Mouse (Mus musculus) midbrain, embryonic 11.5 days (tissue): ENCODE data around the gene L3hypdh. TPM values are rescaled to one million over a fixed set of nuclear protein-coding genes. Genes with fewer than 3 reads are reported as not detected.

ENCODE experiments used
- ATAC-seq: fragments of 200-750 bp; cut with Nextera tagmentation; 2 replicates; pipeline ENCODE4 v1.8.0; 2017; ENCODE audit warnings: moderate TSS enrichment, moderate library complexity; ENCODE audit not compliant: low FRiP score
- DNase-seq: peaks from one replicate; pipeline ENCODE4 v3.0.0; 2015; ENCODE audit warnings: low spot score; ENCODE audit errors: missing footprints
- H3K27ac ChIP-seq: fragments of 300-500 bp; sonication (generic); 2 replicates; pipeline ENCODE4 v1.5.1; 2014; ENCODE audit warnings: low read depth, low read length
- H3K27me3 ChIP-seq: fragments of 300-500 bp; sonication (generic); 2 replicates; pipeline ENCODE4 v1.6.1; 2014; ENCODE audit warnings: mild to moderate bottlenecking, low read length, moderate library complexity, mixed read lengths; ENCODE audit not compliant: control insufficient read depth, insufficient read depth
- H3K36me3 ChIP-seq: fragments of 300-500 bp; sonication (generic); 2 replicates; pipeline ENCODE4 v1.6.1; 2014; ENCODE audit warnings: mild to moderate bottlenecking, low read length, moderate library complexity, mixed read lengths; ENCODE audit not compliant: control insufficient read depth, insufficient read depth
- H3K4me1 ChIP-seq: fragments of 300-500 bp; sonication (generic); 2 replicates; pipeline ENCODE4 v1.6.1; 2014; ENCODE audit warnings: low read length; ENCODE audit not compliant: control insufficient read depth, insufficient read depth
- H3K4me2 ChIP-seq: fragments of 300-500 bp; sonication (generic); 2 replicates; pipeline ENCODE4 v1.6.1; 2014; ENCODE audit warnings: mild to moderate bottlenecking, moderate library complexity
- H3K4me3 ChIP-seq: fragments of 300-500 bp; sonication (generic); 2 replicates; pipeline ENCODE4 v1.5.1; 2014; ENCODE audit warnings: low read depth, low read length
- H3K9ac ChIP-seq: fragments of 300-500 bp; sonication (generic); 2 replicates; pipeline ENCODE4 v1.6.1; 2014; ENCODE audit warnings: low read length
- H3K9me3 ChIP-seq: fragments of 300-500 bp; sonication (generic); 2 replicates; pipeline ENCODE4 v1.6.1; 2016; ENCODE audit warnings: low read length; ENCODE audit not compliant: control insufficient read depth
- WGBS: fragments of 180-500 bp; shearing (Covaris S2); extraction: QIAGEN DNeasy Blood & Tissue Kit; methylation state at CpG from one replicate; pipeline ENCODE4 v1.1.7; 2014; 5-methylcytosine and 5-hydroxymethylcytosine counted together
- polyA plus RNA-seq: library from polyadenylated mRNA; unstranded; fragments of >200 nt; fragmentation: Nextera tagmentation; extraction: Ambion mirVana; gene quantifications from 2 replicates; pipeline ENCODE4 v1.2.1, GENCODE M21; 2014

The L3hypdh gene
- polyA plus RNA-seq: 8.5 and 9.6 TPM in 2 replicates

DNA sequence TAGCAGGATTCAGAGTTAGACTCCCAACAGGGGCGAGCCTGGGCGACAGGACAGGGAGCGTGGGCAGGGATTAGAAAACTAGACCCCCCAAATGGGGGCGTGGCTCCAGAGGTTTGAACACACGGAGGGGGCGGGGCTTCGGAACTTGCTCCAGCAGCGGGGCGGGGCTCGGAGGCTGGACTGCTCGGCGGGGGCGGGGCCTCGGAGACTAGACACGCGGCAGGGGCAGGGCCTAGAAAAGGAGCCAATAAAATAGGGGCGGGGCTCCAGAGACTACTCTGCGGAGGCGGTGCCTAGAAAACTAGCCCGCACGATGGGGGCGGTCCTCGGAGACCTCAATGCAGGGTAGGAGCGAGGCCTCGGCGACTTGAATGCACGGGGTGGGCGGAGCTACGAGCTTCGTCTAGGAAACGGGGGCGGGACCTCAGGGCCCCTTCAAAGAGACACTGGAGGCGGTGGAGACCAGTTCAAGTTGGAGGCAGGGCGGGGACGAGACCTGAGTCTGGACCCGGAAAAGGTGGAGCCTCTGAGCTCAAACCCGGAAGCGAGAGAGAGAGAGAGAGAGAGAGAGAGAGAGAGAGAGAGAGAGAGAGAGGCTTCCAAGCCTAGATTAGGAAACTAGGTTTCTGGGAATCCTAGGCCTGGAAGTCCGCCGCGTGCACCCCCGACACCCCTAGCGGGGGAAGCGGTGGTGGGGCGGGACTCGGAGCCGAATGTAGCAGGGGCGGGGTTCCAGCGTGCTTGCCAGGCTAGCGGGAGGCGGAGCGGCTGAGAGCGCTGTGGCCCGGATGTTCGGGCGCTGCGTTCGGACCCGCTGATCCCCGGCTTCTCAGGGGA is at the start of gene L3hypdh, which contains the start of gene Jkamp:
TSS of gene L3hypdh (minus strand) at position 111 of the 837 bp plus-strand sequence.
TSS of gene Jkamp (plus strand) at position 261 of the 837 bp plus-strand sequence.
- Histone ChIP-seq H3K9ac (peak within 1 kb of the TSS; percentile 91), H3K36me3 (no peaks in the 10 kb centered on the region), H3K4me2 (peak within 1 kb of the TSS; percentile 83), H3K27me3 (no peaks in the 10 kb centered on the region), H3K4me3 (peak within 1 kb of the TSS; percentile 70), H3K27ac (peak within 1 kb of the TSS; percentile 98), H3K9me3 (no peaks in the 10 kb centered on the region), H3K4me1 (peaks cover 18% of the 10 kb centered on the region)
- under 1% methylated on average over 55 of the region's 60 CpGs for WGBS
- ATAC-seq (peak; percentile 96), DNase-seq (peak; percentile 100)

DNA sequence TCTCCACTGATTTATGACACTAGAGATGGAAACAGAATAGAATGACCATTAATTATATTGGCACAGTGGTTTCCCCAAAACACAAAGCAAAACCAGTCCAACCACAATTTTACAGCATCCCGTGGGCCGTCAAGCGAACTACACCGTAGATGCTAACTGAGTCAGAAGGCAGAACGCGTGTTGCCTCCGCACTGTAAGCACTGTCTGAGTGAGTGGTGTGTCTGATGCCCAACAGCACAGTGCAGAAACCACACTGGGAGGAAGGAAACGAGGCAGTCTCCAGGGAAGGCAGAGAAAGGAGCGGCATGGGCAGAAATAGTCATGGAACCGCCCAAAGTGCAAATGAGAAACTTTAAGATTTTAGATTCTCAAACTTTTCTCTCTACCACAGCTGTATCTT is 44.0 kb upstream of the L3hypdh start:
- DNase-seq (no peak), ATAC-seq (no peak)
- Histone ChIP-seq H3K36me3 (no peaks in the 10 kb centered on the region), H3K4me1 (no peaks in the 10 kb centered on the region), H3K27ac (no peak overlapping the region), H3K9me3 (no peaks in the 10 kb centered on the region), H3K4me3 (no peak overlapping the region), H3K27me3 (no peaks in the 10 kb centered on the region), H3K9ac (no peak overlapping the region), H3K4me2 (no peak overlapping the region)
- 93% methylated on average over 10 of the region's 10 CpGs for WGBS

DNA sequence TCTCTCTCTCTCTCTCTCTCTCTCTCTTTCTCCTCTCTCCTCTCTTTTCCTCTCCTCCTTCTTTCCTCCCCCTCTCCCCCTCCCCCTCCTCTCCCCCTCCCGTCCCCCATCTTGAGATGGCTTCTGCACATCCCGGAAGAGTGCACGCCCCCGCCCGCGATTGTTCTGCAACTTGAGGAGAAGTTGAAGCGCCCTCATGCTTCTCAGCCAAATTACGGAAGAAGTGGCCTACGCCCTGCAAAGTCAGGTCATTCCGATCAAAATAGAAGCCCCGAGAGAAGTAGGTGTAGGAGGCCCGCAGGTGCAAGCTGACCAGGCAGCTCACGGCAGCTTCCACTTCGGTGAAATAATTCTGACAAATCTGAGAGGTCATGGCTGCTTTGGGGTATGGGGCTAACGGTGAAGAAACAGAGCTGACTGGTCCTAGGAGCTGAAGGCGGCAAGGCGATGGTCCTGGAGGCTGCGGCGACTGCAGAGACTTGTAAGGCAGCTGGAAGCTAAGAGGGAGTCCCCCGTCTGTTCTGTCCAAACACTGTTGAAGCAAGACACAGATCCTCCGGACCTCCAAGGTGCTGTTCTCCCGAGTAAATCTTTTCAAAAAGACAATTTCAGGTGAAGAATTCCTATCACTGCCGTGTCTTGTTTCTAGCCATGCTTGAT is 30.6 kb upstream of the L3hypdh start:
- Histone ChIP-seq H3K9me3 (no peaks in the 10 kb centered on the region), H3K27me3 (no peaks in the 10 kb centered on the region), H3K4me1 (no peaks in the 10 kb centered on the region), H3K4me2 (no peak overlapping the region), H3K9ac (no peak overlapping the region), H3K36me3 (no peaks in the 10 kb centered on the region), H3K27ac (no peak overlapping the region), H3K4me3 (no peak overlapping the region)
- DNase-seq (no peak), ATAC-seq (no peak)
- 83% methylated on average over 17 of the region's 23 CpGs for WGBS

DNA sequence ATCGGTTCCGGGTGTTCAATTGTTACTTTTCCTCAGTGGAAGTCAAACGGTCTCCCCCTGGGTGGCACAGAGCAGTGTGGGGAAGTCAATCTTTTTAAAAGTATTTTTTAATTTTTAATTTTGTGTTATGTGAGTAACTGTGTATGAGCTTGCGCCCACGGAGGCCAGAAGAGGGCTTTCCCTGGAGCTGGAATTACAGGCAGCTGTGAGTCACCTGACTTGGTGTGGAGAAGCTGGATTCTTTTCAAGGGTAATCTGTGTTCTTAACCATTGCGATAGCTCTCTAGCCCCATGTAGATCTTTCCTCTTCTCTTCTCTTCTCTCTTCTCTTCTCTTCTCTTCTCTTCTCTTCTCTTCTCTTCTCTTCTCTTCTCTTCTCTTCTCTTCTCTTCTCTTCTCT is 29.9 kb upstream of the L3hypdh start:
- H3K27ac ChIP-seq: no peak overlapping the region
- H3K4me2 ChIP-seq: no peak overlapping the region
- no peaks in the 10 kb centered on the region for H3K36me3 ChIP-seq
- DNase-seq: no peak
- no peak overlapping the region for H3K9ac ChIP-seq
- H3K4me3 ChIP-seq: no peak overlapping the region
- no peaks in the 10 kb centered on the region for H3K4me1 ChIP-seq
- ATAC-seq: no peak
- H3K27me3 ChIP-seq: no peaks in the 10 kb centered on the region
- no peaks in the 10 kb centered on the region for H3K9me3 ChIP-seq
- 84% methylated on average over 6 of the region's 6 CpGs for WGBS

DNA sequence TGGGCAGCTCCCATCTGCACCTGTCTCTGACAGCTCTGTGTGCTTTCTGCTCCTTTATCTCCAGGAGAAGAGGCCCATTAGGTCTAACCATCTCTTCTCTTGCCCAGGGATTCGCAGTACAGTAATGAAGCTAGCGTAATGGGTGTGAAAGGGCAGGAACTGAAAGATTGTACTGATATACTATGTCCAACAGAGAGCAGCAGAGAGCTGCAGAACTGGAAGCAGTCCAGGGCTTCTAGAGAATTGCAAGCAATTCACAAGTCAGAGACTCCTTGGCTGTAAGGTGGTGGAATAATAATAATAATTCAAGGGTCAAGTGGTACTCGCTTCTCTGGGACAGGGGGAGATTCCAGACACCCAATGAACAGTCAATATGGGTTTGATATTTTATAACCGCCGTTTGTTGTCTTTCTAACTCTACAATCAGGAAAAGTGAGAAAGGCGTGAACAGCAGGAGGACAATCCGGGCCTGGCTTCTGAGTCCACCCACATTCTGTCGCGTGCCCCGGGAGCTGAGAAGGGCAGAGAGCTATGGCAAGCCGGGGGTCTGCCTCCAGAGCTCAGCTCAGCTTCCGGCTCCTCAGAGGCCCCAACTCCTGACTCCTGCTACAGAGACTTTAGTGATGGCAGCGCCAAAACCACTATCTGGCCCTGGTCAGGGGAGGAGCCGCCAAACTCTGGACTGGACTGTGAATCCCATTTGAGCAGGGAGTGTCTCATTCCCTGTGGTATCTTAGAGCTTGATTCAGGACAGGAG is 19.5 kb upstream of the L3hypdh start:
- 39% methylated on average over 14 of the region's 14 CpGs for WGBS
- no peak overlapping the region for H3K4me3 ChIP-seq
- no peak overlapping the region; the same call in 1 of the 2 replicates for H3K9ac ChIP-seq
- ATAC-seq (peak; percentile 65; the same call in 1 of the 2 replicates), DNase-seq (peak; percentile 93)
- no peaks in the 10 kb centered on the region for H3K36me3 ChIP-seq
- H3K9me3 ChIP-seq: no peaks in the 10 kb centered on the region
- H3K4me1 ChIP-seq: no peaks in the 10 kb centered on the region; the same call in 1 of the 2 replicates
- H3K27me3 ChIP-seq: no peaks in the 10 kb centered on the region
- H3K27ac ChIP-seq: no peak overlapping the region
- H3K4me2 ChIP-seq: no peak overlapping the region

DNA sequence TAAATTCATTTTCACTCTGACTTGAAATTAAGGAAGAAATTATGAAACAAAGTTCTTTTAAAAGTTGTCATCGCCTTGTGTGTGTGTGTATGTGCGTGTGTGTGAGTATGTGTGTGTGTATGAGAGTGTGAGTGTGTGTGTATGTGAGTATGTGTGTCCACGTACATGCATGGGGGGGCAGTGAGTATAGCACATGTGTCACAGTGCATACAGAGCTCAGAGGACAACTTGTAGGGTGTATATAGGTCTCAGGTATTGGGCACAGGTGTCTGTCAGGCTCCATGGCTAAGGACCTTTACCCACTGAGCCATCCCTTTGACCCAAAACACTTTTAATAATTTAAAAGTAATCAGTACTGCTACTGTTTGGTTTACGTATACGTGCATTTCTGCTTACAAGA is 18.8 kb upstream of the L3hypdh start:
- H3K4me1 ChIP-seq: no peaks in the 10 kb centered on the region; the same call in 1 of the 2 replicates
- no peak overlapping the region for H3K27ac ChIP-seq
- H3K4me3 ChIP-seq: no peak overlapping the region
- no peak for ATAC-seq
- DNase-seq: no peak
- H3K9ac ChIP-seq: no peak overlapping the region
- no peaks in the 10 kb centered on the region for H3K36me3 ChIP-seq
- H3K27me3 ChIP-seq: no peaks in the 10 kb centered on the region
- no peaks in the 10 kb centered on the region for H3K9me3 ChIP-seq
- 84% methylated on average over 5 of the region's 5 CpGs for WGBS
- no peak overlapping the region for H3K4me2 ChIP-seq

DNA sequence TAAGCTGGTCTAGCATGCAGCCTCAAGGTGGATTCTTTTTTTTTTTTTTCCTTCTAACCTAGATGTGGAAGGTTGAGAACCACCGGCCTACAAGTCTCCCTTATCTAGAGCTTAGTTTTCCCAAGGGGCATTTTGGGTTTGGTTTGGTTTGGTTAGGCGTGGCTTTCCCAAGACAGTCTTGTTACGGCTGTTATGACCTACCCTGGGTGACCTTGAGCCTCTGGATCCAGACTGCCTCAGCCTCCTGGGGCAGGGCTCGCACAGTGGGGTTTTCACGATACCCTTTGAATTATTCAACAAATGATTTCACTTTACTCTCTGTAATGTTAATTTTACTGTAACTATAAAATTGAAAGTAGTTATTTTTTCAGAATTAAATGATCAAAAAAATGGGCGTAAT is 17.5 kb upstream of the L3hypdh start:
- no peak for DNase-seq
- peaks cover 4% of the 10 kb centered on the region; the same call in 1 of the 2 replicates for H3K36me3 ChIP-seq
- no peak overlapping the region for H3K4me3 ChIP-seq
- no peak overlapping the region for H3K9ac ChIP-seq
- no peak for ATAC-seq
- 87% methylated on average over 6 of the region's 6 CpGs for WGBS
- H3K4me2 ChIP-seq: no peak overlapping the region
- no peaks in the 10 kb centered on the region; the same call in 1 of the 2 replicates for H3K4me1 ChIP-seq
- no peaks in the 10 kb centered on the region for H3K9me3 ChIP-seq
- H3K27ac ChIP-seq: no peak overlapping the region
- H3K27me3 ChIP-seq: no peaks in the 10 kb centered on the region

DNA sequence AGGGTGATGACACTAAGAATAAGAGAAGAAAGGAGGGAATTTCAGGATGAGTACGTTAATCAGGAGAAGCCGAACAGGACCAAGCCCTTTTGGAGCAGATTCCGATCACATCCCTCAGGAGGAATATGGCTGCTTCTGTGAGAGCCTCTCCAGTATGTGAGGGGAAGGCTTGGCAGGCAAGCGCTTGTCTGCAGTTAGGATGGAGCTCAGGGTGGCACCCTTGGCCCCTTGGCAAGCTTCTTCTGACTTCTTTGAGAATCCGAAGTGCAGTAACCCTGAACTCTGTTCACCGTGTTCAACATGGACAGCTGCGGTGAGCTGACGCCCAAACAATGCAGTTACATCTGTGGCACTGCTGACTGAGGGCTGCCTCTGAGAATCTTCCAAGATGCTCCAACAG is 11.7 kb upstream of the L3hypdh start:
- DNase-seq: peak; percentile 60
- no peaks in the 10 kb centered on the region for H3K9me3 ChIP-seq
- H3K27me3 ChIP-seq: no peaks in the 10 kb centered on the region
- ATAC-seq: no peak
- H3K4me1 ChIP-seq: no peaks in the 10 kb centered on the region
- no peak overlapping the region for H3K4me3 ChIP-seq
- 93% methylated on average over 8 of the region's 8 CpGs for WGBS
- peaks cover 17% of the 10 kb centered on the region; the same call in 1 of the 2 replicates for H3K36me3 ChIP-seq
- H3K4me2 ChIP-seq: no peak overlapping the region
- H3K9ac ChIP-seq: no peak overlapping the region
- H3K27ac ChIP-seq: no peak overlapping the region
